Mouse (Mus musculus) frontal cortex, postnatal 25 days (tissue): ENCODE data around the gene Samd13.

Experiments used
- DNase-seq, 2 experiments: peaks; one replicate each; pipeline ENCODE4 v3.0.0; 2022; ENCODE audit warnings: low spot score in 2 of 2

Samd13 gene

GRCm38 (mm10) chr3:146616533-146617283 lies 68.7 kb downstream of the Samd13 start:
- no peak for DNase-seq

- no peak for DNase-seq
Observed at GRCm38 (mm10) chr3:146615496-146615895, 69.9 kb downstream of the Samd13 start, which contains the start of gene Dnase2b. TSS of gene Dnase2b (minus strand) at chr3:146615596.

GRCm38 (mm10) chr3:146611821-146612220 lies 73.6 kb downstream of the Samd13 start:
- DNase-seq: no peak

GRCm38 (mm10) chr3:146611261-146611660 lies 74.1 kb downstream of the Samd13 start:
- DNase-seq: no peak

- no peak for DNase-seq
Observed at GRCm38 (mm10) chr3:146610322-146610721, 75.1 kb downstream of the Samd13 start.

- DNase-seq: no peak
Observed at GRCm38 (mm10) chr3:146607368-146607767, 78.0 kb downstream of the Samd13 start.

GRCm38 (mm10) chr3:146604647-146605046 lies 80.7 kb downstream of the Samd13 start:
- no peak for DNase-seq

GRCm38 (mm10) chr3:146602531-146602930 lies 82.9 kb downstream of the Samd13 start:
- DNase-seq: no peak

GRCm38 (mm10) chr3:146601205-146601604 lies 84.2 kb downstream of the Samd13 start:
- DNase-seq: no peak

GRCm38 (mm10) chr3:146599198-146599900 lies 86.0 kb downstream of the Samd13 start:
- no peak for DNase-seq

GRCm38 (mm10) chr3:146598411-146598810 lies 87.0 kb downstream of the Samd13 start:
- no peak for DNase-seq

GRCm38 (mm10) chr3:146596864-146597263 lies 88.5 kb downstream of the Samd13 start:
- DNase-seq: no peak

GRCm38 (mm10) chr3:146596387-146596786 lies 89.0 kb downstream of the Samd13 start:
- DNase-seq: no peak

GRCm38 (mm10) chr3:146595440-146595839 lies 90.0 kb downstream of the Samd13 start:
- no peak for DNase-seq
